Mouse (Mus musculus) limb, embryonic 11.5 days (tissue): ENCODE data around the gene Zfp933. TPM values are rescaled to one million over a fixed set of nuclear protein-coding genes. Genes with fewer than 3 reads are reported as not detected.
"Not testable (repeated sequence)": the region's sequence is repeated elsewhere in the genome, so short reads cannot be mapped to it uniquely, and the experiment has no call there.

Experiments used
- ATAC-seq: fragments of 200-750 bp; cut with Nextera tagmentation; 2 replicates; pipeline ENCODE4 v1.8.0; 2017; ENCODE audit warnings: low read depth; ENCODE audit not compliant: insufficient number of reproducible peaks, low FRiP score, low TSS enrichment
- DNase-seq: peaks from one replicate; pipeline ENCODE4 v3.0.0-alpha.2; 2015; ENCODE audit warnings: low spot score
- H3K27ac ChIP-seq: fragments of 300-500 bp; sonication (generic); replicated peaks from 2 replicates; pipeline ENCODE4 v1.5.1; 2014; ENCODE audit warnings: low read depth, mild to moderate bottlenecking, low read length
- H3K27me3 ChIP-seq: fragments of 300-500 bp; sonication (generic); 2 replicates; pipeline ENCODE4 v1.6.1; 2014; ENCODE audit warnings: mild to moderate bottlenecking, low read length, mixed read lengths; ENCODE audit not compliant: control insufficient read depth, insufficient read depth
- H3K36me3 ChIP-seq: fragments of 300-500 bp; sonication (generic); 2 replicates; pipeline ENCODE4 v1.6.1; 2014; ENCODE audit warnings: mild to moderate bottlenecking, low read length, moderate library complexity, mixed read lengths; ENCODE audit not compliant: control insufficient read depth, insufficient read depth
- H3K4me1 ChIP-seq: fragments of 300-500 bp; sonication (generic); 2 replicates; pipeline ENCODE4 v1.6.1; 2014; ENCODE audit warnings: low read length, mixed read lengths; ENCODE audit not compliant: control insufficient read depth, insufficient read depth
- H3K4me2 ChIP-seq: fragments of 300-500 bp; sonication (generic); 2 replicates; pipeline ENCODE4 v1.6.1; 2014; ENCODE audit warnings: low read depth, mild to moderate bottlenecking, moderate library complexity; ENCODE audit not compliant: severe bottlenecking
- H3K4me3 ChIP-seq: fragments of 300-500 bp; sonication (generic); 2 replicates; pipeline ENCODE4 v1.5.1; 2014; ENCODE audit warnings: low read depth, low read length
- H3K9ac ChIP-seq: fragments of 300-500 bp; sonication (generic); 2 replicates; pipeline ENCODE4 v1.6.1; 2014; ENCODE audit warnings: mild to moderate bottlenecking, low read length
- H3K9me3 ChIP-seq: fragments of 300-500 bp; sonication (generic); 2 replicates; pipeline ENCODE4 v1.6.1; 2016; ENCODE audit warnings: low read length; ENCODE audit not compliant: control insufficient read depth
- WGBS: fragments of 180-500 bp; shearing (Covaris S2); extraction: QIAGEN DNeasy Blood & Tissue Kit; methylation state at CpG from one replicate; pipeline ENCODE4 v1.1.7; 2014; 5-methylcytosine and 5-hydroxymethylcytosine counted together
- polyA plus RNA-seq: library from polyadenylated mRNA; unstranded; fragments of >200 nt; fragmentation: Nextera tagmentation; extraction: Ambion mirVana; gene quantifications from 2 replicates; pipeline ENCODE4 v1.2.1, GENCODE M21; 2014

The Zfp933 gene
- polyA plus RNA-seq, 1 experiment from 2014 or later, result 5.3 TPM

GRCm38 (mm10) chr4:147842871-147843270 lies 5.3 kb downstream of the Zfp933 start:
- ATAC-seq (no peak), DNase-seq (no peak)
- no peaks in the 10 kb centered on the region; the same call in 1 of the 2 replicates for H3K9me3 ChIP-seq
- H3K4me1 ChIP-seq, result no peaks in the 10 kb centered on the region; the same call in 1 of the 2 replicates
- WGBS, result 89% methylated on average over 3 of the region's 3 CpGs
- H3K36me3 ChIP-seq, result peaks cover 2% of the 10 kb centered on the region; the same call in 1 of the 2 replicates
- no peak overlapping the region for H3K4me3 ChIP-seq
- H3K9ac ChIP-seq, result no peak overlapping the region
- no peak overlapping the region for H3K4me2 ChIP-seq
- no peak overlapping the region for H3K27ac ChIP-seq
- H3K27me3 ChIP-seq, result no peaks in the 10 kb centered on the region

- not testable (repeated sequence) for H3K4me1 ChIP-seq, H3K9me3 ChIP-seq, ATAC-seq, DNase-seq, H3K9ac ChIP-seq, H3K36me3 ChIP-seq, H3K27me3 ChIP-seq, H3K27ac ChIP-seq, H3K4me3 ChIP-seq, H3K4me2 ChIP-seq
- WGBS, result 99% methylated on average over 16 of the region's 26 CpGs
Measured at GRCm38 (mm10) chr4:147839282-147839681, 8.9 kb downstream of the Zfp933 start.

DNA sequence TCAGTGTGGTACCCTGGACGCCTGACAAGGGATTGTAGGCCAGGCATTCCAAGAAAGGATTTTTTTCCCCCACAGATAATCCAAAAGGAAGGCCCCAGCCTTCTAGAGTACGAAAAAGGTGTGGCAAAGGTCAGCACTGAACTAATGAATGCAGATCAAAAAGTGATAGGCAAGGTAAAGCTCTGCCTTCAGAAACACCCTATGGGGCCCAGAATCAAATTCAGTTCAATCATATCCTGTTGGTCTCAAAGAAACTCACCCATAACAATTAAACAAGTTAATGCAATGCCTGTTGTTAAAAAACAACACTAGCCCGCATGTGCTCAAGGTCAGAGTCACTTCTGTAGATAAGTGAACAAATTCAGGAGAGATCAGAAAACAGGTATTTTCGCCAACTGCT lies 23.8 kb downstream of the Zfp933 start:
- no peaks in the 10 kb centered on the region for H3K27me3 ChIP-seq
- no peak overlapping the region for H3K9ac ChIP-seq
- no peak overlapping the region for H3K4me2 ChIP-seq
- no peak overlapping the region for H3K4me3 ChIP-seq
- no peak for ATAC-seq
- no peaks in the 10 kb centered on the region for H3K4me1 ChIP-seq
- WGBS, result 93% methylated on average over 4 of the region's 4 CpGs
- H3K36me3 ChIP-seq, result peaks cover 22% of the 10 kb centered on the region
- H3K27ac ChIP-seq, result no peak overlapping the region
- H3K9me3 ChIP-seq, result peaks cover 19% of the 10 kb centered on the region
- no peak for DNase-seq

DNA sequence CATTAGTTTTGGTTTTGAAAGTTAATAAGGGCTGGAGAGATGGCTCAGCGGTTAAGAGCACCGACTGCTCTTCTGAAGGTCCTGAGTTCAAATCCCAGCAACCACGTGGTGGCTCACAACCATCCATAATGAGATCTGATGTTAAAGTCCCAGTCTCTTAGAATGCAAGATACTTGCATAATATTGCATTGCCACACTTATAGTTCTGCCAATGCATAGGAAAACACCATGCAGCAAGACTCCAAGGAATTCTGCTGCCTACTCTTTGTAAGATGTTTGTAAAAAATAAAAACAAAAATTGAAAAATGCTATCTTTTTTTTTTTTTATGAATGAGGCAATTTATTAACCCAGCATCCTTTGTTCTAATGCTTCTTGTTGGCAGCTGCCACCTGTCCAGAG lies 26.8 kb downstream of the Zfp933 start:
- H3K9me3 ChIP-seq, result peaks cover 19% of the 10 kb centered on the region
- H3K4me2 ChIP-seq, result not testable (repeated sequence)

DNA sequence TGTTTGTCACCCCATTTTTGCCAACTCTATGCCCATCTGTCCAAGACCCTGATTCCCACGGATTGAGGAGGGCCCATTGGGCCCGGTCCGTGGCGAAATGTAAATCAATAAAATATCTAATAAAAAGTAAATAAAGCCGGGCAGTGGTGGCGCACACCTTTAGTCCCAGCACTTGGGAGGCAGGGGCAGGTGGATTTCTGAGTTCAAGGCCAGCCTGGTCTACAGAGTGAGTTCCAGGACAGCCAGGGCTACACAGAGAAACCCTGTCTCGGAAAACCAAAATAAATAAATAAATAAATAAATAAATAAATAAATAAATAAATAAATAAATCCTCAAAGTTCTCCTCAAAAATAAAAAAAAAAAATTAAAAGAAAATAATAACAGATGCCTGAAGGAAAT lies 28.5 kb downstream of the Zfp933 start:
- H3K9ac ChIP-seq, DNase-seq, ATAC-seq, H3K4me1 ChIP-seq, H3K36me3 ChIP-seq, H3K4me2 ChIP-seq, H3K27me3 ChIP-seq, H3K27ac ChIP-seq, H3K4me3 ChIP-seq: not testable (repeated sequence)
- H3K9me3 ChIP-seq, result peaks cover 13% of the 10 kb centered on the region; the same call in 1 of the 2 replicates
- 87% methylated on average over 7 of the region's 7 CpGs for WGBS

More for the DNA sequence above, 26.8 kb downstream of the Zfp933 start:
- peaks cover 12% of the 10 kb centered on the region for H3K36me3 ChIP-seq
- not testable (repeated sequence) for H3K4me3 ChIP-seq, H3K4me1 ChIP-seq, H3K27me3 ChIP-seq, H3K9ac ChIP-seq, H3K27ac ChIP-seq, ATAC-seq, DNase-seq
- 86% methylated on average over 3 of the region's 3 CpGs for WGBS

DNA sequence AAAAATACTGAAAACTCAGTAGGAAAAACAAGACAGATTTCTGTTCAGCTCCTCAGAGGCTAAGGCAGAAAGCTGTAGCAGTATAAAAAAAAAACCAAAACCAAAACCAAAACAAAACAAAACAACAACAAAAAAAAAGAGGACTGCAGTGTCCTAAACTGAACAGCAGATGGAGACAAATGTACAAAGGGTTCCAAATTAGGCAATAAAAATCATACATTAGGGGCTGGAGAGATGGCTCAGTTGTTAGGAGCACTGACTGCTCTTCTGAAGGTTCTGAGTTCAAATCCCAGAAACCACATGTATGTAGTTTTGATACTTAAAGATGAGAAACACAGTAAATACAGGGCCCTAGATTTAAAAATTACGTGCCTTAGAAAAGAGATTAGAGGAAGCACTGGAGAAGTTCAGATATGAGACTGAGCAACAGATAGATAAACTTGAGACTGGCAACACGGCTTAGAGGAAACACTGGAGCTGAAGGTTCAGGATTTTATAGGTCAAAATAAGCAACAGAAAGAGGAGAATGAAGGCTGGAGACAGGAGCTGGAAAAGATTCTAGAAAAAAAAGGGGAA lies 33.5 kb downstream of the Zfp933 start:
- H3K9ac ChIP-seq, result no peak overlapping the region
- H3K4me2 ChIP-seq, result no peak overlapping the region
- DNase-seq (no peak), ATAC-seq (no peak)
- H3K9me3 ChIP-seq, result no peaks in the 10 kb centered on the region
- no peaks in the 10 kb centered on the region for H3K4me1 ChIP-seq
- H3K27me3 ChIP-seq, result no peaks in the 10 kb centered on the region
- H3K4me3 ChIP-seq, result no peak overlapping the region
- no peaks in the 10 kb centered on the region for H3K36me3 ChIP-seq
- 80% methylated on average over 2 of the region's 2 CpGs for WGBS
- no peak overlapping the region for H3K27ac ChIP-seq

DNA sequence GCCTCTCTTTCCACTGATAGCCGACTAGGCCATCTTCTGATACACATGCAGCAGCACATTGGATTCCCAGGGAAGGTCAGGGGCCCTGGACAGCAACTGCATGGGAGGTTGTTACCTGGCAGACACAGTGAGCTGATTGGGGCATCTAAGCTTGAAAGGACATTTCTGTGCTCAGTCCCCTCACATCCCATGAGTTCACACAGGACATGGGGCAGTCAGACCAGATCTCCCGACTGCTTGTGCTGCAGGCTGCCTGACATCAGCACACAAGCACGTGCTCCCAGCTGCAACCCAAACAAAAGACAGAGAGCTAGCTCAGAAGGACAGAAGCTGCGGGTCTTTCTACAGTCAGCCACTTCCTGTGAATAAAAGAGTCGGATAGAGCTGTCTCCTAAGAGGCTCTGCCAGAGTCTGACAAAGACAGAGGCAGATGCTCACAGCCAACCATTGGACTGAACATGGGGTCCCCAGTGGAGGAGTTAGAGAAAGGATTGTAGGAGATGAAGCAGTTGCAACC lies 34.9 kb downstream of the Zfp933 start:
- Histone ChIP-seq H3K27me3 (no peaks in the 10 kb centered on the region), H3K4me1 (no peaks in the 10 kb centered on the region), H3K9me3 (no peaks in the 10 kb centered on the region), H3K9ac (no peak overlapping the region), H3K4me2 (no peak overlapping the region), H3K27ac (no peak overlapping the region), H3K36me3 (no peaks in the 10 kb centered on the region), H3K4me3 (no peak overlapping the region)
- DNase-seq (no peak), ATAC-seq (no peak)
- WGBS, result 50% methylated on average over 5 of the region's 5 CpGs

DNA sequence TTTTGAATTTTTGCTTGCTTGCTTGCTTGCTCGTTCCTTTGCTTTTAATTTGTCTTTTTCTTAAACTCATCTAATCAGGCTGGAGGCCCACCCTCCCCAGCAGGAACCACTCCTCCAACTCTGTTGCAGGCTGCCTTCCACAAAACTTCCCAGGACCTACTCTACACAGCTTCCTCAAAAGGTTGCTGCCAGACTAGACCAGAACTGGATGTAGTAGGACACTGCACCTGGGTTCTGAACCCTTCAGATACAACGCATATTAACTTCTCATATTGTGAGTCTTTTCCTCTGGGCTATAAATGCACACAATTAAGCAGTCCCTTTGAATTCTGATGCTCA lies 38.2 kb downstream of the Zfp933 start:
- Histone ChIP-seq H3K4me3 (peak overlapping the region; percentile 44; the same call in 1 of the 2 replicates), H3K4me2 (peak overlapping the region; percentile 58; the same call in 1 of the 2 replicates)
- H3K4me1 ChIP-seq, H3K9me3 ChIP-seq, DNase-seq, H3K27ac ChIP-seq, ATAC-seq, H3K9ac ChIP-seq, H3K27me3 ChIP-seq, H3K36me3 ChIP-seq: not testable (repeated sequence)
- 44% methylated on average over 2 of the region's 2 CpGs for WGBS
